Mouse (Mus musculus) effector memory CD4-positive, alpha-beta T cell, adult 7 months (primary cell): ENCODE measurements around the gene Mrpl58. TPM values are rescaled to one million over a fixed set of nuclear protein-coding genes. Genes with fewer than 3 reads are reported as not detected.

Experiments
- polyA plus RNA-seq: library from polyadenylated mRNA; unstranded; fragments of 100-300 nt; shearing (Covaris generic); gene quantifications from one replicate; pipeline ENCODE4 v1.2.1, GENCODE M21; 2017

The Mrpl58 gene
- 82.4 TPM for polyA plus RNA-seq

DNA sequence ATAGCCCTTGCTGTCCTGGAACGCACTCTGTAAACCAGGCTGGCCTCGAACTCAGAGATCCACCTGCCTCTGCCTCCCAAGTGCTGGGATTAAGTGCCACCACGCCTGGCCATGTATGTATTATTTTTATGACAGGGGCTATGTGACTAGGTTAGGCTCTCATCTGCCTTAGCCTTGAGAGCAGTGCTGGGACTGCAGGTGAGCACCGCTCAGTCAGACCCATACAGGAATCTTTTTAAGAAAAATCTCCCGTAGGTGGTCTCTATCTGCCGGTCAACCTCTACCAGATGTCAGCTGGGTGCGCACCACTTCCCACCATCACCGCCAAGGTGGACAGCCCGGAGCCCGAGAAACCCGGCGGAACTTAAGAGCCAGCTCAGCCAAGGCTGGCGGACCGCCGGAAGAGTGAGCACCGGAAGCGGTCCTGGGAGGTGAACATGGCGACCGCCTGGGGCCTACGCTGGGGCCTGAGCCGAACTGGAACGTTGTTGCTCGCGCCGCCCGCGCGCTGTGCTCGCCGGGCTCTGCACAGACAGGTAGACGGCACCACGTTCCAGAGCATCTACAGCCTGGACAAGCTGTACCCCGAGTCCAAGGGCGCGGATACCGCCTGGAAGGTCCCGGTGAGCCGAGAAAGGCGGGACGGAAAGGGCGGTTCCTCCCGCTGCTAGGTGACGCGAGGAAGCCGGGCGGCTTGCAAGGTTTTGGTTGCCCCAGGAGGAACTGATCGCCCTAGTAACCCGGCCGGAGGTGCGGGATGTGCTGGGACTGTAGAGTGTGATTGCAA, at the start of gene Mrpl58:
Gene Mrpl58, plus strand, starts transcription at position 415 of the 787 bp plus-strand sequence.

DNA sequence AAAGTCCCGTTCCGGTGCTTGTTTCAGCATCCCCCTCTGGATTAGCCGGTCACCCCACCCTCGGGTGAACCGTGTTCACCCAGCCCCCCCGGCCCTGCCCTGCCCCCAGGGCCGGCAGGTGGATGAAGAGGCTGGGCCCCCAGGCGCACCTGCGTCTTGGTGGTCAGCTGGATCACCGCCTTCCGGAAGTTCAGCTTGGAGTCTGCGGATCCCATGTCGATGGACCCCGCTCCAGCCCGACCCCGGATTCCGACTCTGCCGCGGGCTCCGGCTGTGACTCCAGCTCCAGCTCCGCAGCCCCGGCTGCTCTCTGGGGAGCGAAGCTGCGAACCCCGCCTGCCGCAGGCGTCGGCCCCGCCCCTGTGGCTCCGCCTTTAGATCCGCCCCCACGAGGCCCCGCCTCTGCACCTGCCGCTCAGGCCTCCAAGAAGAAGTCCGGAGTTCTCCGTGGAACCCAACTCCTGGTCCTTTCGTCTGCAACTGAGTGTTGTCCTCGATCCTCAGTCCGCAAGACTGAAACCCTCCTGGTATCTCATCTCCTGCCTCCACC, 36.1 kb upstream of the Mrpl58 start, which contains the start of gene Hid1:
Gene Hid1, minus strand, starts transcription at position 362 of the 550 bp plus-strand sequence.

DNA sequence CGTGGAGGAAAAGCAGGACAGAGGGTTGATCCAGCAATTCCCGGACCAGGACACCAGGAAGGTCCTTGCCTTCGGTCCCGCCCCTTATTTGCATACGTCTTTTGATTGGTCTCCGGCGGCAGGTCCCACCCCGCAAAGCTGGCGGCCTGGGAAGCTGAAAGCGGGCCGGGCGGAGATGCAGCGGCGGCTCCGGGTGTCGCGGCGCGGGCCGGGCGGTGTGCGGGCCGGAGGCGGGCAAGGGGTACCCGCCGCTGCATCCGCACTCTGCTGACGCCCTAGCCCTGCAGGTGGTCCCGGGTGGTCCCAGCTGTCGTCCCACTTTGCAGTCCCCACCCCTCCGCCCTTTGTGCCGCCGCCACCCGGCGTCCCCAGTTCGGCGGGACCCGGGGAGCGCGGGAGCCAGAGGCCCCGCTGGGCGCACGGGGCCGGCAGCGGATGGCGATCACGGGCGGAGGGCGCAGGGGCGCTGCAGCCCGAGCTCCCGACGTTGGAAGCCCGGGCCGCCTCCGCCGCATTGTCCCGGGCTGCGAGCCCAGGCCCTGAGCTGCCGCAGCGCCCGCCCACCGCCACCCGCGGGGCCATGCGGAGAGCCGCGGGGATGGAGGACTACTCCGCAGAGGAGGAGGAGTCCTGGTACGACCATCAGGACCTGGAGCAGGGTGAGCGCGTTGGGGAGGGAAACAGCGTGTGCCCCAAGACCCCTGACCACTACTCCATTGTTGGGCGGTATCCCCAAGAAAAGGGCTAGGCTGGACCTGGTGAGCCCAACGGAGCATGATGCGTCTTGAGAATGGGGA, 21.6 kb upstream of the Mrpl58 start, which contains the start of gene Cdr2l:
Gene Cdr2l, plus strand, starts transcription at position 174 of the 797 bp plus-strand sequence.

DNA sequence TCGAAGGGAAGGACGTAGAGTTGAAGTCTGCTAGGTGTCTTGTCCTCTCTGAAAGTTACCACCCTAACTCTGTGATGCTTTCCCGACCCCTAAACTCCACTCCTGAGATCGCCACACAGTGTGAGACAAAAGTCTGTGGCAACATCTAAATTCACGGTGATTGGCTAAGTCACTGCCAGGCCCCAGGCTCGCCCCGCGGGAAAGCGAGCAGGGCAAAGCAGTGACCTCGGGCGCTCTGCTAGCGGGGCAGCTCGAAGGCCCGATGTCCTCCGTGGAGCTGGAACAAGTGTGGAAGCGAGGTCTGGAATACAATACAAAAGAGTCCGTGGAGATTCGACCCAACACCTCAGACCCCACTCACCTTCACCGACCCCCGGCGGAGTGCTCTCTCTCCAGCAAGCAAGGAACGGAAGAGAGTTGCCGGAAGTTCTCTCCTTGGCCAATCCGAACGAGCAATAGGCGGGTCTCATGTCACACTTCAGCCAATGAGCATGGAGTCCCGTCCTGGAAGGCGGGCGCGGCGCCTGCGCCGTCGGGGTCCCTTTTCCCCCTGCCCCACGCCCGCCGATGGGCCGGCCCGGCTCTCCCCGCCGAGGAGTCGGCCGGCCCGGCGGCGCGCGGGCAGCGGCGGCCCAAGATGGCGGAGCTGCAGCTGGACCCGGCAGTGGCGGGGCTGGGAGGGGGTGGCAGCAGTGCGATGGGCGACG, 16.1 kb downstream of the Mrpl58 start, which contains the start of the genes Atp5h and Kctd2:
Gene Atp5h, minus strand, starts transcription at position 432 of the 707 bp plus-strand sequence.
Gene Kctd2, plus strand, starts transcription at position 598 of the 707 bp plus-strand sequence.

DNA sequence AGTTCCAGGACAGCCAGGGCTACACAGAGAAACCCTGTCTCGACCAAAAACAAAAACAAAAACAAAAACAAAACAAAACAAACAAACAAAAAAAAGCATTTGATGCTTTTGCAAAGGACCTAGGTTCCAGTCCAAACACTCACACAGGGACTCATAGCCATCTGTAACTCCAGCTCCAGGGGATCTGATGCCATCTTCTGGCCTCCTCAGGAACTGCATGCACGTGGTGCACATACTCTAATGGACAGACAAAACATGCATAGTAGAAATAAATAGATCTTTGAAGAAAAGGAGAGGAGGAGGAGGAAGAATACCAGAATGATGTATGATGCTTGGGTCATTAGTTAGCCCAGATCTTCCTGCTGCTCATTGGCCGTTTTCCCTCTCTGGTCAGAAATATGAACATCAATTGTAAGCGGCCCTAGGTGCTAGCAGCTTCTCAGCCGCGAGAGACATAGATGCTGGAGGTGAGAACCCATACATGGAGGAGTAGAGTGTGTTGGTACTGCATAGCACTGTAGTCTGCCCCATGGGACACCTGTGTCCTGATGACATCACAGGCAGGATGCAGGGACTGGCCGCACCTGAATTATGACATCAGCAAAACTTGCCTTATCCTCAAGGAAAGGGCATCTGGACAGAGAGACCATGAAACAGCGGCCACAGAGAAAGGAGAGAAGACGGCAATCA, 36.5 kb downstream of the Mrpl58 start, which contains the start of gene Trim80:
Gene Trim80, plus strand, starts transcription at position 640 of the 690 bp plus-strand sequence.

Other genes with a start within 250 kb of the Mrpl58 start
- 214 TPM for gene Slc9a3r1, start 240.4 kb upstream of the Mrpl58 start, polyA plus RNA-seq
- gene Tmem104, start 216.3 kb upstream of the Mrpl58 start, polyA plus RNA-seq = 16.7 TPM
- gene Nat9, start 215.9 kb upstream of the Mrpl58 start, polyA plus RNA-seq = 9.5 TPM
- gene Grin2c, start 136.5 kb upstream of the Mrpl58 start, polyA plus RNA-seq = not detected
- 17.1 TPM for gene Fdxr, start 126.7 kb upstream of the Mrpl58 start, polyA plus RNA-seq
- gene Fads6, start 106.1 kb upstream of the Mrpl58 start, polyA plus RNA-seq = 0.17 TPM
- not detected for gene Otop2, start 96.6 kb upstream of the Mrpl58 start, polyA plus RNA-seq
- gene Ush1g, start 81.7 kb upstream of the Mrpl58 start, polyA plus RNA-seq = not detected
- 0.32 TPM for gene Otop3, start 69.0 kb upstream of the Mrpl58 start, polyA plus RNA-seq
- gene Hid1, start 36.0 kb upstream of the Mrpl58 start, polyA plus RNA-seq = 47.3 TPM
- 0.34 TPM for gene Cdr2l, start 21.8 kb upstream of the Mrpl58 start, polyA plus RNA-seq
- 600 TPM for gene Atp5h, start 16.2 kb downstream of the Mrpl58 start, polyA plus RNA-seq
- 81.7 TPM for gene Kctd2, start 16.4 kb downstream of the Mrpl58 start, polyA plus RNA-seq
- gene Trim80, start 36.8 kb downstream of the Mrpl58 start, polyA plus RNA-seq = 0.45 TPM
- 1.3 TPM for gene Slc16a5, start 58.7 kb downstream of the Mrpl58 start, polyA plus RNA-seq
- 45.1 TPM for gene Armc7, start 71.9 kb downstream of the Mrpl58 start, polyA plus RNA-seq
- 208 TPM for gene Nt5c, start 88.1 kb downstream of the Mrpl58 start, polyA plus RNA-seq
- gene Jpt1, start 110.6 kb downstream of the Mrpl58 start, polyA plus RNA-seq = 368 TPM
- 690 TPM for gene Sumo2, start 132.5 kb downstream of the Mrpl58 start, polyA plus RNA-seq
- 58.3 TPM for gene Nup85, start 160.7 kb downstream of the Mrpl58 start, polyA plus RNA-seq
- 94.3 TPM for gene Mrps7, start 200.2 kb downstream of the Mrpl58 start, polyA plus RNA-seq
- gene Gga3, start 200.3 kb downstream of the Mrpl58 start, polyA plus RNA-seq = 33.7 TPM
- gene Mif4gd, start 209.2 kb downstream of the Mrpl58 start, polyA plus RNA-seq = 499 TPM
- 77.3 TPM for gene Slc25a19, start 224.5 kb downstream of the Mrpl58 start, polyA plus RNA-seq